Mouse (Mus musculus) olfactory bulb, adult 2 months (tissue): ENCODE measurements around the gene Jag2. TPM values are rescaled to one million over a fixed set of nuclear protein-coding genes. Genes with fewer than 3 reads are reported as not detected.
A peak's percentile ranks its signal among the peaks of the same experiment; 100 is the strongest.

ENCODE experiments used
- H3K27ac ChIP-seq: fragments of 200-500 bp; 2 replicates; pipeline ENCODE4 v1.5.1; 2012; ENCODE audit warnings: low read depth, low read length; ENCODE audit not compliant: insufficient read depth
- H3K4me1 ChIP-seq: fragments of 200-500 bp; 2 replicates; pipeline ENCODE4 v1.6.1; 2012; ENCODE audit warnings: low read length; ENCODE audit not compliant: control insufficient read depth, insufficient read depth
- H3K4me3 ChIP-seq: fragments of 200-500 bp; 2 replicates; pipeline ENCODE4 v1.5.1; 2012; ENCODE audit warnings: mild to moderate bottlenecking, low read depth, low read length, moderate library complexity; ENCODE audit not compliant: insufficient read depth
- CTCF ChIP-seq: fragments of 200-500 bp; IDR thresholded peaks from 2 replicates; pipeline ENCODE4 v1.5.1; 2012; ENCODE audit warnings: low read depth, mild to moderate bottlenecking, low read length, moderate library complexity; ENCODE audit not compliant: insufficient read depth
- POLR2A ChIP-seq: fragments of 200-500 bp; IDR thresholded peaks from 2 replicates; pipeline ENCODE4 v1.6.1; 2012; ENCODE audit warnings: mild to moderate bottlenecking, low read depth, low read length, moderate library complexity; ENCODE audit not compliant: insufficient read depth
- WGBS: fragments of 180-500 bp; shearing (Covaris S2); methylation state at CpG from one replicate; pipeline ENCODE4 v1.1.7; 2018; 5-methylcytosine and 5-hydroxymethylcytosine counted together
- polyA plus RNA-seq: library from polyadenylated mRNA; stranded (reverse); fragments of >200 nt; gene quantifications from 2 replicates; pipeline ENCODE4 v1.2.4, GENCODE M21; 2012; ENCODE audit warnings: low replicate concordance; ENCODE audit not compliant: missing spikeins, insufficient read depth, insufficient read length

Jag2 gene
- polyA plus RNA-seq, 1 experiment, result not detected

DNA sequence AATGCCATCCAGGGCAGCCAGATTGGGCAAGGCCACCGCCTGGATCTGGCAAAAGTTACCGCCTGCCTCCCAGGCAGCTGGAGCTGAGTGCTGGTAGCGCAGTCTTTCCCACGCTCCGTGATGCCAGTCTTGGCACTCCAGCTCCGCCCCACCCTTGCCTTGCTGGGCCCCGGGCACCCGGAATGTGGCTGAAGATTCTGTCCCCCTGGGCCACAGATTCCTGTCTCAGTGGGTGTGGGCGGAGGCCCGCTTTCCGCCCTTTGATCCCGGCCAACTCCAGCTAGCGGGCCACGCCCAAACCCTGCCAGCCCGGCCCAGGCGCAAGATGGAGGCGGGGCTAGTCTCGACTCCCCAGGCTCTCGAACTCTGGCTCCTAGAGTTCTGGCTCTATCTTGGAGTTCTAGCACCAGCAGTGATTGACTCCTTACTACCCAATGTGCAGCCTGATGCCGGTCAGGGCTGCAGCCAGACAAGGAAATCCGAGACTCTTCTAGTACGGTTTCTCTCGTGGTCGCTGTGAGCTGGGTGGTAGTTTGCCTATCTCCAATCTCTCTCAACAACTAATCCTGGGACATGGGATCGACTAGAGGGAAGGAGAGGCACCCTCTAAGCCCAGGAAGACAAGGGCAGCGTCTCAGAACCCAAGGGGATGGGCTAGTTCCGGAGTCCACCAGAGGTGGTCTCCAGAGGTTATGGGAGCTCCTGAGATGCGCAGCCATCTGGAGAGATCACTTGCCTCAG, 53.1 kb downstream of the Jag2 start:
- TF ChIP-seq CTCF (no peak), POLR2A (no peak)
- Histone ChIP-seq H3K4me3 (no peak overlapping the region), H3K4me1 (peaks cover 45% of the 10 kb centered on the region), H3K27ac (no peak overlapping the region)
- 10% methylated on average over 28 of the region's 28 CpGs for WGBS

DNA sequence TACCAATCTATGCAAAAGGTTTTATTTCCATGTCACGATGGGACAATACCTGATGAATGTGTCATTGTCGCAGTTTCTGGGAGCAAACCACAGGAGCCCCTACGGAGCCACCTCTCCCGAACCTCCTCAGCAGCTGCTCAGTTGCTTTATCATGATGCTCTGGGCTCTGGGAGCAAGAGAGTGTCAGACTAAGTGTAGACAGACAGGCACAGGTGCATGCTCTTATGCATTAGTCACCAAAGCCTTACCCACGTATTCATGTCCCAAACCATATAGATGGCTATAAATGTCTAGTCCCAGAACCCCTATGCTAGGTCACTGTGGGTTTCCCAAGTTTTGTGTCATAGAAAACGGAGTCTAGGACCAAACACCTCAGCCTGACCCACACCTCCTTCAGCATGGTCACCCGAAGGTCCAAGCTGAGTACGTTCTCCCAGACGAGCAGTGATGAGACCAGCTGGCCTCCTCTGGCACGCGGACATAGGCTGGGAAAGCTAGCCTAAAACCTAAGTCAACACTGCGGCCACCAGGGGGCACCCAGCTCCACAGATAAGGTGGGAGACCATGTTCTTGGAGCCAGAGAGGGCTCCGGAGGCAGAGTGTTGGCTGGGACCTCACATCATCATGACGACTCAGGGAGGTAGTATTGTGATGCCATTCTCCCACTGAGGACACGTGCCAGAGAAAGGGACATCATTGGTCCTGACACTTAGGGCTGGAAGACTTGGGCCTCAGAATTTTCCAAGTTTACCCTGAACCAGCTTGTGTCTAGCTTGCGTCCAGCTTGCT, 54.2 kb downstream of the Jag2 start:
- Histone ChIP-seq H3K4me1 (peaks cover 38% of the 10 kb centered on the region), H3K4me3 (no peak overlapping the region), H3K27ac (no peak overlapping the region)
- 26% methylated on average over 16 of the region's 16 CpGs for WGBS
- TF ChIP-seq POLR2A (no peak), CTCF (peak; percentile 89)

- no peak for TF ChIP-seq CTCF
- TF ChIP-seq POLR2A, result no peak
- 34% methylated on average over 22 of the region's 22 CpGs for WGBS
- no peak overlapping the region for H3K27ac ChIP-seq
- H3K4me3 ChIP-seq, result no peak overlapping the region
- H3K4me1 ChIP-seq, result peaks cover 30% of the 10 kb centered on the region
Observed at GRCm38 (mm10) chr12:112874199-112874598, 55.4 kb downstream of the Jag2 start.

- 21% methylated on average over 18 of the region's 18 CpGs for WGBS
- H3K4me3 ChIP-seq, result no peak overlapping the region
- no peak for TF ChIP-seq POLR2A
- peak; percentile 66 for TF ChIP-seq CTCF
- no peak overlapping the region for H3K27ac ChIP-seq
- peaks cover 30% of the 10 kb centered on the region for H3K4me1 ChIP-seq
Observed at GRCm38 (mm10) chr12:112873452-112874190, 56.0 kb downstream of the Jag2 start.

- Histone ChIP-seq H3K4me1 (peaks cover 30% of the 10 kb centered on the region), H3K4me3 (no peak overlapping the region), H3K27ac (no peak overlapping the region)
- no peak for TF ChIP-seq CTCF
- no peak for TF ChIP-seq POLR2A
- 92% methylated on average over 10 of the region's 10 CpGs for WGBS
Observed at GRCm38 (mm10) chr12:112872991-112873390, 56.6 kb downstream of the Jag2 start.

DNA sequence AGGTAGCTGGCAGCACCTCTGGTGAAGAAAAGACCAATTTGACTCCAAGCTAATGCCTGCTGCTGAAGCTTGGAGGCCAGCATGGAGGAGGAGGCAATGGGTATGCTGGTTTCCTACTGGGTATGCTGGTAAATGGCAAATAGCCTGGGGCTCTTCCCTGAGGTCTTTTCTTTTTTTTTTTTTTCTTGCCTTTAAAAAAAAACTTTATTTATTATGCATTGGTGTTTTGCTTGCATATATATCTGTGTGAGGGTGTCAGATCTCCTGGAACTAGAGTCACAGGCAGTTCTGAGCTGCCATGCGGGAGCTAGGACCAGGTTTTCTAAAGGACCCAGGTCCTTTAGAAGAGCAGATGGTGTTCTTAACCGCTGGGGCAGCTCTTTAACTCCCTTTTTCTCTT, 58.3 kb downstream of the Jag2 start:
- no peak overlapping the region for H3K27ac ChIP-seq
- peaks cover 14% of the 10 kb centered on the region for H3K4me1 ChIP-seq
- no peak for TF ChIP-seq CTCF
- no peak for TF ChIP-seq POLR2A
- WGBS, result 93% methylated on average over 2 of the region's 2 CpGs
- no peak overlapping the region for H3K4me3 ChIP-seq

DNA sequence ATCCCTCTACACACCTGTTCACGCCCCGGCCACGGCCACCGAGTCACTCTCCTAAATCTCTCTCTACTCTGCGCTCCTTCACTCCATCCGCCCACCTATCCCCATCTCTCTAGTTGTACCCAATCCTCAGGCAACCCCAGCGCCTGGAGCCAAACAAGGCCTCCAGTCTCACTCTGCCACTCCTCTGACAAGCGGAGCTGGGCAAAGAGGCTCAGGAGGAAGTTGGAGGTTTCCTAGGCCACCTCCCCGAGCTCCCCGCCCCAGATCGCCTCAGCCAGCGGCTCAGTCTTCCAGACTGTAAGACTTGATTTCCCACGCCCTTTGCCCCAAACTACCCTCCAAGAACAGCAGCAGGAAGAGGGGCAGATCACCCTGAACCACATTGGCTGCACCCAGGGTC, 58.8 kb downstream of the Jag2 start:
- Histone ChIP-seq H3K4me1 (peaks cover 9% of the 10 kb centered on the region), H3K4me3 (no peak overlapping the region), H3K27ac (no peak overlapping the region)
- TF ChIP-seq POLR2A (no peak), CTCF (no peak)
- 73% methylated on average over 13 of the region's 13 CpGs for WGBS

DNA sequence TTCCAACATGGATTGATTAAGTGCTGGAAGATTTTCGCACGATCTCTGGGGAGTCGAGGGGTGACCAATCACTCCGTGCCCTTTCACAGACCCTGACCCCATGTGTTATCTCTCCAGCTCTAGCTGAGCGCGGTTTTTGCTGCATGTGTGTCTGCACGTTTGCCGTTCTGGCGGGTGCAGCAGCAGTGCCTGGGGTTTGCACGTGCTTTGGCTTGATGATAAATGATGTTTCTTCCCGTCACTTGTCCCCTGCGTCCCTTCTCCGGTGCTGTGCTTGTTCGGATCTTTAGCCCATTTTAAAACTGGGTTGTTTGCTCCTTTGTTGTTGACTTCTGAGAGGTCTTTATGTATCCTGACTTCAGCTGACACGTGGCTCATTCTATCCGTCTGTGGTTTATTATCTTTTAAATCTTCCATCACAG, 59.8 kb downstream of the Jag2 start:
- TF ChIP-seq CTCF (no peak), POLR2A (no peak)
- WGBS, result 42% methylated on average over 16 of the region's 16 CpGs
- H3K4me3 ChIP-seq, result no peak overlapping the region
- H3K27ac ChIP-seq, result no peak overlapping the region
- peaks cover 7% of the 10 kb centered on the region for H3K4me1 ChIP-seq
